ENCODE assay signal across 29 mouse cellular contexts in genomic region chr1:132267959-132268358, GRCm38 (mm10). TPM values are rescaled to one million over a fixed set of nuclear protein-coding genes. Genes with fewer than 3 reads are reported as not detected.
DNase-seq lines count a peak whose midpoint lies in the region; ATAC-seq lines count a peak whose summit lies in the region.
"Had no signal": no experiment of that assay in that cellular context is flagged by ENCODE, and none has a peak within 500 bp of the region (broad histone marks: within the 10 kb centered on the region; RNA-seq: fewer than 3 reads in every experiment).

No protein-coding gene starts in this region.

- no peak overlapping the region for H3K4me2 ChIP-seq in kidney, embryonic 14.5 days (replicated peaks; ENCODE audit: low read depth, low read length)
- H3K4me2 ChIP-seq: limb, embryonic 13.5 days; liver, embryonic 13.5 days; lung, embryonic 14.5 days; midbrain, embryonic 15.5 days; neural tube, embryonic 15.5 days had no signal

- no peak for DNase-seq in frontal cortex, postnatal 25 days (ENCODE audit: low spot score in 2 of 2)
- no peak for DNase-seq in kidney, postnatal 4 days
- DNase-seq in right cerebral cortex, postnatal 10 days (ENCODE audit: low spot score in 2 of 2) = peak; percentile 51 to 69
- no peak for DNase-seq in right cerebral cortex, postnatal 14 days
- DNase-seq in skeletal muscle tissue, adult 2 months (ENCODE audit: low read depth, low spot score) = peak; percentile 82
- DNase-seq in heart, postnatal 4 days = no peak
- DNase-seq: adrenal gland, adult 8-10 months; B cell, adult 2 months; cerebellum, adult 9-11 months; kidney, adult 18-20 months; liver, embryonic 13.5 days; lung, embryonic 14.5 days; lung, postnatal 36 days; right cerebral cortex, postnatal 4 days; thymus, postnatal 14 days had no signal

- WGBS in kidney, embryonic 14.5 days = 53% methylated on average over 2 of the region's 2 CpGs

- no peak overlapping the region for H3K4me3 ChIP-seq in kidney, embryonic 14.5 days (ENCODE audit: low read length)
- H3K4me3 ChIP-seq: embryonic facial prominence, embryonic 12.5 days; erythroblast, embryonic 14.5 days; hindbrain, embryonic 10.5 days; layer of hippocampus, adult 2 months; limb, embryonic 13.5 days; liver, embryonic 13.5 days; midbrain, embryonic 15.5 days; myocyte; neural tube, embryonic 15.5 days had no signal

- H3K9ac ChIP-seq in kidney, embryonic 14.5 days (ENCODE audit: low read depth, low read length) = no peak overlapping the region
- H3K9ac ChIP-seq: embryonic facial prominence, embryonic 12.5 days; limb, embryonic 13.5 days; liver, embryonic 13.5 days; lung, embryonic 14.5 days; midbrain, embryonic 15.5 days; neural tube, embryonic 15.5 days had no signal

- no peaks in the 10 kb centered on the region for H3K36me3 ChIP-seq in kidney, embryonic 14.5 days (ENCODE audit: control insufficient read depth, insufficient read depth, low read length)
- H3K36me3 ChIP-seq: embryonic facial prominence, embryonic 12.5 days; hindbrain, embryonic 10.5 days; limb, embryonic 13.5 days; liver, embryonic 13.5 days; midbrain, embryonic 15.5 days; neural tube, embryonic 15.5 days had no signal

- H3K4me1 ChIP-seq in kidney, embryonic 14.5 days (ENCODE audit: control insufficient read depth, insufficient read depth, low read length) = peaks cover 19% of the 10 kb centered on the region
- H3K4me1 ChIP-seq: neural tube, embryonic 15.5 days had no signal

- no peaks in the 10 kb centered on the region for H3K9me3 ChIP-seq in kidney, embryonic 14.5 days (ENCODE audit: control insufficient read depth, low read length)
- H3K9me3 ChIP-seq: embryonic facial prominence, embryonic 12.5 days; hindbrain, embryonic 10.5 days; limb, embryonic 13.5 days; liver, embryonic 13.5 days; midbrain, embryonic 15.5 days; neural tube, embryonic 15.5 days had no signal

- H3K27ac ChIP-seq in kidney, embryonic 14.5 days (ENCODE audit: low read depth, low read length) = peak overlapping the region; percentile 44; the same call in 1 of the 2 replicates
- H3K27ac ChIP-seq: embryonic facial prominence, embryonic 12.5 days; hindbrain, embryonic 10.5 days; layer of hippocampus, adult 2 months; limb, embryonic 13.5 days; liver, embryonic 13.5 days; midbrain, embryonic 15.5 days; neural tube, embryonic 15.5 days had no signal

- ATAC-seq in frontal cortex, adult (ENCODE audit: low TSS enrichment) = peak; percentile 72
- ATAC-seq in kidney, embryonic 14.5 days (ENCODE audit: low FRiP score, low TSS enrichment) = no peak
- ATAC-seq: midbrain, embryonic 15.5 days had no signal

- no peaks in the 10 kb centered on the region for H3K27me3 ChIP-seq in kidney, embryonic 14.5 days (ENCODE audit: control insufficient read depth, insufficient read depth, low read length)
- H3K27me3 ChIP-seq: embryonic facial prominence, embryonic 12.5 days; limb, embryonic 13.5 days; midbrain, embryonic 15.5 days; neural tube, embryonic 15.5 days had no signal

RNA-seq across cellular contexts. Expression of gene Klhdc8a, which starts 30.5 kb away (rescaled TPM):
- polyA plus RNA-seq in kidney, embryonic 14.5 days (2014; fragmentation: Nextera tagmentation; extraction: Ambion mirVana) = 1.3 and 1.4 TPM in 2 replicates
- 1 to 10 TPM; 4.1 to 5.8 TPM for total RNA-seq in heart, postnatal 4 days (2021)
- total RNA-seq: megakaryocyte-erythroid progenitor cell, adult 5-6 weeks had no signal
- polyA plus RNA-seq: erythroblast, embryonic 14.5 days had no signal

RNA-seq across cellular contexts. Expression of gene Gm10188, which starts 38.4 kb away (rescaled TPM):
- polyA plus RNA-seq in kidney, embryonic 14.5 days (2014; fragmentation: Nextera tagmentation; extraction: Ambion mirVana) = not detected in 2 replicates
- not detected for total RNA-seq in heart, postnatal 4 days (2021)
- total RNA-seq: adrenal gland, adult 8-10 months; layer of hippocampus, adult 2 months; left cerebral cortex, adult 8-10 months; megakaryocyte-erythroid progenitor cell, adult 5-6 weeks had no signal
- polyA plus RNA-seq: brain, embryonic 14.5 days; embryonic facial prominence, embryonic 12.5 days; erythroblast, embryonic 14.5 days; heart, embryonic 16.5 days; limb, embryonic 13.5 days; liver, embryonic 13.5 days; lung, embryonic 14.5 days; myocyte had no signal

RNA-seq across cellular contexts. Expression of gene Nuak2, which starts 48.0 kb away (rescaled TPM):
- 1.4 and 2.3 TPM in 2 replicates for polyA plus RNA-seq in kidney, embryonic 14.5 days (2014; fragmentation: Nextera tagmentation; extraction: Ambion mirVana)
- total RNA-seq in heart, postnatal 4 days (2021) = 1 to 10 TPM; 5.3 to 5.8 TPM
- polyA plus RNA-seq: erythroblast, embryonic 14.5 days had no signal

Comparison
In these comparisons a context has a peak if more than half of its experiments do, and no peak if none do; other contexts are left out.
1. DNase-seq: peak in right cerebral cortex, postnatal 10 days (2 of 2) and skeletal muscle tissue, adult 2 months (single experiment); none in frontal cortex, postnatal 25 days (0 of 2), kidney, postnatal 4 days (0 of 2), right cerebral cortex, postnatal 14 days (single experiment) and heart, postnatal 4 days (single experiment).